Mouse (Mus musculus): Measurements from ENCODE around the gene Tmem119. TPM values are rescaled to one million over a fixed set of nuclear protein-coding genes. Genes with fewer than 3 reads are reported as not detected.

The Tmem119 gene
- 4.0 and 4.2 TPM in 2 replicates for polyA plus RNA-seq (2015; fragmentation: Nextera tagmentation; extraction: Ambion mirVana)

DNA sequence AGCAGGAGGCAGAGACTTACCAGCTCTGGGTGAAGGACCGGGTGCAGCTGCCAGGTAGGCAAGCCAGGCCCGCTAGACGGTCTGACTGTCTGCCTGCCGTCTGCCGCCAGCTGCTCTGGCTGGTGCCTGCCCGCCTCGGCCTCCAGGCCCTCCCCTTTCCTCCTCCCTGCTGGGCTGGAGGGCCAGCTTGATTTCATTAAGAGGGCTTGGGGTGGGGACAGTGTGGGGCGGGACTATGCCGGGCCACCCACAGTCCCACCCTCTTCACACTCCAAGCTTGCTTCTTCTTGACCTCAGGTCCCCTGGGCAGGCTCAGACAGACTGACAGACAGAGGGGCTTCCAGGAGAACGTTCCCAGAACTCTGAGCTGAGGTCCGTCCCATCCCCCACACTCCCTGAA is at the start of gene Tmem119:
Gene Tmem119 (minus strand): TSS at position 237 of the 400 bp plus-strand sequence.
- Histone ChIP-seq H3K36me3 (replicated peaks) (no peaks in the 10 kb centered on the region), H3K9me3 (replicated peaks) (no peaks in the 10 kb centered on the region), H3K27ac (replicated peaks) (no peak within 1 kb of the TSS), H3K9ac (no peak within 1 kb of the TSS), H3K4me2 (peak within 1 kb of the TSS; percentile 36), H3K4me1 (replicated peaks) (peaks cover 32% of the 10 kb centered on the region), H3K27me3 (peaks cover 14% of the 10 kb centered on the region), H3K4me3 (replicated peaks) (peak within 1 kb of the TSS; percentile 22)
- 0 out of 2 replicates have a peak, but pooled peaks have one; percentile 43 for ATAC-seq (ENCODE audit: insufficient read depth)
- 2% methylated on average over 11 of the region's 11 CpGs for WGBS (ENCODE audit: insufficient replicate concordance)

DNA sequence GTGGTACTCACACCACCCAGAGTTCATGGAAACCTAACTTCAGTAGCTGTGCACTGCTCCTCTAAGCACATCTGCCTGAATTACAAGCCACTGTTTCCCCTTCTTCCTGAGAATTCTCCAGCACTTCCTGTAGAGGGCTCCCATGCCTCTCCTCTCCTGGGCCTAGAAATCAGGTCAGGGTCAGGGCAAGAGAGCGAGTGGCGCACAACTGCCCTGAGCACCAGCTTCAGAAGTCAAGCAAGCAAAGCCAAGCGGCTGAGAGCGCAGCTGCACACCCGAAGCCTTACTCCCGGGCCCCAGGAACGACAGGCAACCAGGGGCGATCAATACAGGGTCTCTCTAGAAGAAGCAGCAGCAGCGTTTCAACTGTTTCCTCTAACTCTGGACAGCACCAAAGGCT is 47.3 kb upstream of the Tmem119 start:
- H3K4me2 ChIP-seq = no peak overlapping the region
- H3K9ac ChIP-seq = no peak overlapping the region
- 85% methylated on average over 9 of the region's 9 CpGs for WGBS (ENCODE audit: insufficient replicate concordance)
- H3K27ac ChIP-seq (replicated peaks) = peak overlapping the region; percentile 52; the same call in 1 of the 2 replicates
- H3K27me3 ChIP-seq = no peaks in the 10 kb centered on the region
- ATAC-seq (ENCODE audit: insufficient read depth) = no peak
- H3K4me1 ChIP-seq (replicated peaks) = peaks cover 57% of the 10 kb centered on the region
- H3K36me3 ChIP-seq (replicated peaks) = peaks cover 90% of the 10 kb centered on the region
- no peak overlapping the region for H3K4me3 ChIP-seq (replicated peaks)
- H3K9me3 ChIP-seq (replicated peaks) = no peaks in the 10 kb centered on the region

DNA sequence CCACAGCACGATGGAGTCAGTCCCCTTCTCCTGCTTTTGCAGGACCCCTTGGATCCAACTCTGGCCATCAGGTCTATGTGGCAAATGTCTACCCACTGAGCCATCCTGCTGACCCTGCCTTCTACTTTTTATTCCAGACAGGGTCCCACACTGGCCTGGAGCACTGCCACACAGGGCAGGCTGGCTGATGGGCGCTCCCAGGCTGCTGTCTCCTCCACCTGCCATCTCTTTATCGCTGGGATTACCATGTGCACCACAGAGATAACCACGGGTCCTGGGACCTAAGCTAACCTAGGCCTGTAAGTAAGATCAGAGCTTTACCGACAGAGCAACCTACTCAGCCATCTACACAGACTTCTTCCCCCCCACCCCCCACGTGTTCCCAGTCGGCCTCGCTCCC is 46.3 kb upstream of the Tmem119 start:
- H3K4me1 ChIP-seq (replicated peaks) = peaks cover 66% of the 10 kb centered on the region

DNA sequence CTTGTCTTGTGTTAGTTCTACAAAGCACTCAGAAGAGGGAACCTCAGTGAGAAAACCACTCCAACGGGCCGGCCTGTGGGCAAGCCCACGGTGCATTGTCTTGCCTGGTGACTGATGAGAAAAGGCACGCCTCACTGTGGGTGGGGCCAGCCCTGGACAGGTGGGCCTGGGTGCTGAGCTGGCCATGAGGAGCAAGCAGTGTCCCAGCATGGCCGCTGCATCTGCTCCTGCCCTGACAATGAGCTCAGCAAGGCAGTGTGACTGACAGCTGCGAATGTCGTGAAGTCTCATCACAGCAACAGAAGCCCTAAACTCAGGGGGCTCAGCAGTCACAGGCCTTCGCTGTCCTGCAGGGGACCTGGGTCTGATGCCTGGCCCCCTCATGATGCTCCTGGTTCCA is 45.3 kb upstream of the Tmem119 start:
- peaks cover 79% of the 10 kb centered on the region for H3K36me3 ChIP-seq (replicated peaks)

More for the DNA sequence above, 46.3 kb upstream of the Tmem119 start:
- Histone ChIP-seq H3K36me3 (replicated peaks) (peaks cover 89% of the 10 kb centered on the region), H3K4me3 (replicated peaks) (no peak overlapping the region), H3K27ac (replicated peaks) (peak overlapping the region; percentile 73), H3K9me3 (replicated peaks) (no peaks in the 10 kb centered on the region), H3K27me3 (no peaks in the 10 kb centered on the region), H3K9ac (no peak overlapping the region), H3K4me2 (peak overlapping the region; percentile 52)
- 35% methylated on average over 8 of the region's 8 CpGs for WGBS (ENCODE audit: insufficient replicate concordance)
- ATAC-seq (ENCODE audit: insufficient read depth) = peak; percentile 96

DNA sequence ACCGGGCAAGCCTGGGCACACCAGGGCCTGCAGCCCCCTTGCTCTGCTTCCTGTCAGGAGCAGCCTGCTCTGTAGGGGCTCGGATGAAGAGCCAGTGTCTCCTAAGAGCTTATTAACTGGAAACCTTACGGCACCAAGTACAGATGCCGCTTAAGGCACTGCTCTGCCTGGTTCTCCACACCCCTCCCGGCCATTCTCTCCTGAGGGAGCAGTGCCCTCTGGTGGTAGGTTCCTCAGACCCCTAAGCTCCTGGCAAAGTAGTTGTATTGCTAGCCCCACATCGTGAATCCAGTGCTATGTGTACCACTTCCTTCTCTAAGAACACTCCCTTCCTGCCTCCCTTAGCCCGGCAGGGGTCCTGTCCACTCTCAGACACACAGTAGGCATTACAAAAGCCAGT is 44.4 kb upstream of the Tmem119 start:
- WGBS (ENCODE audit: insufficient replicate concordance) = 40% methylated on average over 7 of the region's 7 CpGs
- Histone ChIP-seq H3K27ac (replicated peaks) (no peak overlapping the region), H3K9ac (no peak overlapping the region), H3K4me1 (replicated peaks) (peaks cover 54% of the 10 kb centered on the region), H3K4me3 (replicated peaks) (no peak overlapping the region), H3K4me2 (no peak overlapping the region), H3K27me3 (no peaks in the 10 kb centered on the region), H3K36me3 (replicated peaks) (peaks cover 73% of the 10 kb centered on the region), H3K9me3 (replicated peaks) (no peaks in the 10 kb centered on the region)
- no peak for ATAC-seq (ENCODE audit: insufficient read depth)

More for the DNA sequence above, 45.3 kb upstream of the Tmem119 start:
- 0 out of 2 replicates have a peak overlapping the region, but pooled peaks have one; percentile 73 for H3K27ac ChIP-seq (replicated peaks)
- H3K9ac ChIP-seq = no peak overlapping the region
- no peak for ATAC-seq (ENCODE audit: insufficient read depth)
- no peak overlapping the region for H3K4me3 ChIP-seq (replicated peaks)
- 79% methylated on average over 8 of the region's 8 CpGs for WGBS (ENCODE audit: insufficient replicate concordance)
- H3K4me1 ChIP-seq (replicated peaks) = peaks cover 61% of the 10 kb centered on the region
- no peaks in the 10 kb centered on the region for H3K27me3 ChIP-seq
- H3K9me3 ChIP-seq (replicated peaks) = no peaks in the 10 kb centered on the region
- no peak overlapping the region for H3K4me2 ChIP-seq

DNA sequence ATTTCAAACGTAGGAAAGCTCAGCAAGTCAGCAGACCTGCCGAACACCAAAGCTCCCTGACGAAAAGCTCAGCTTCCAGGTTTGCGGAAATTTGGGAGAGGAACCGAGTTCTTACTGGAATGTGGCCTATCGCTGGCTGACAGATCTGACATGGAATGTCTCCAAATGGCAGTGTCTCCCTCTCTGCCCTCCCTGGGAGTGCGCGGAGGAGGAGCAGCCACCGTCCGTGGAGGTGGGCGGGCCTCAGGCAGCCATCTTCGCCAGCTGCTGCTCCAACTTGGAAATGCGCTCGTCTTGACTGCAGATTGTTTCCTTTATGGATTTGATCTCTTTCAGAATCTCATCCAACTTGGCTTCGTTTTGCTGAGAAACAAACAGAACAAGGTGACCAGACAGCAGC is 43.8 kb upstream of the Tmem119 start:
- H3K4me3 ChIP-seq (replicated peaks) = no peak overlapping the region
- H3K27me3 ChIP-seq = no peaks in the 10 kb centered on the region
- H3K9me3 ChIP-seq (replicated peaks) = no peaks in the 10 kb centered on the region
- ATAC-seq (ENCODE audit: insufficient read depth) = no peak
- H3K9ac ChIP-seq = no peak overlapping the region
- H3K27ac ChIP-seq (replicated peaks) = no peak overlapping the region
- WGBS (ENCODE audit: insufficient replicate concordance) = 88% methylated on average over 15 of the region's 15 CpGs
- peaks cover 67% of the 10 kb centered on the region for H3K36me3 ChIP-seq (replicated peaks)
- no peak overlapping the region for H3K4me2 ChIP-seq
- H3K4me1 ChIP-seq (replicated peaks) = peaks cover 54% of the 10 kb centered on the region

DNA sequence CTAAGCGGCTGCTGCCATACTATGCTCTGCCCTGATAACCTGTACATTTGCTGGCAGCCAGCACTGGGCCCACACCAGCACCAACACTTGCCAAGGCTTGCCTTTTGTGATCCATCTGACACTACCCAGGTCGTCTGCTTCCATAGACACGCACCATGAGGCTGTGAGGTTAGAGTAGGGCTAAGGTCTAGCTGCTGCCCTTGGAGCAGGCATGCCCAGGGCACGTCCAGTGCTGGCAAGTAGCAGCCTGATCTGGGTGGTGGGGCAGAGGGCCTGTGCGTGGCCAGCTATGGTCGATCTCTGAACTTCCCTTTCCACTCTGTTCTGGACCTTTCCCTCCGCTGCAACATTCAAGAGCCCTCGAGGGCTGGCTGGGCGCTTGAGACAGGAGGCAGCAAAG is 42.6 kb upstream of the Tmem119 start:
- H3K9me3 ChIP-seq (replicated peaks) = no peaks in the 10 kb centered on the region
- no peak overlapping the region for H3K9ac ChIP-seq
- no peak for ATAC-seq (ENCODE audit: insufficient read depth)
- peaks cover 53% of the 10 kb centered on the region for H3K4me1 ChIP-seq (replicated peaks)
- 0 out of 2 replicates have a peak overlapping the region, but pooled peaks have one; percentile 20 for H3K27ac ChIP-seq (replicated peaks)
- no peak overlapping the region for H3K4me2 ChIP-seq
- no peaks in the 10 kb centered on the region for H3K27me3 ChIP-seq
- WGBS (ENCODE audit: insufficient replicate concordance) = 69% methylated on average over 9 of the region's 9 CpGs
- peaks cover 58% of the 10 kb centered on the region for H3K36me3 ChIP-seq (replicated peaks)
- no peak overlapping the region for H3K4me3 ChIP-seq (replicated peaks)

DNA sequence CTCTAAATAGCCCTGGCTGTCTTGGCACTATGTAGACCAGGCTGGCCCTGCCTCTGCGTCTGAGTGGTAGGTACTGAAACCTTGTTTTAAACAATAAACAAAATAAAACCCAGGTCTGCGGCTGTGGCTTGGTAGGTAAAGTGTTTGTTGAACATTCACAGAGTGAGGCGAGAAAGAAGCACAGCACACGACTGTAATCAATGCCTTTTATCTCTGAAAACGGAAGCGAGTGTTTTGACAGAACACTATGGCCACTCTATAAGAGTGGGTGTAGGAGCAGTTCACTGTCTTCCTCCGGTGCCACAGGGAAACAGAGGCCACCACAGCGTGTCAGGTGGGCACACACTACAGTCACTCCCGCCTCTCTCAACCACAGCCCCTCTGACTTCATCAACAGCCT is 41.9 kb upstream of the Tmem119 start:
- Histone ChIP-seq H3K4me1 (replicated peaks) (peaks cover 47% of the 10 kb centered on the region), H3K4me2 (no peak overlapping the region), H3K27ac (replicated peaks) (0 out of 2 replicates have a peak overlapping the region, but pooled peaks have one; percentile 20), H3K4me3 (replicated peaks) (no peak overlapping the region), H3K36me3 (replicated peaks) (peaks cover 51% of the 10 kb centered on the region), H3K9me3 (replicated peaks) (no peaks in the 10 kb centered on the region), H3K27me3 (no peaks in the 10 kb centered on the region), H3K9ac (no peak overlapping the region)
- 47% methylated on average over 9 of the region's 9 CpGs for WGBS (ENCODE audit: insufficient replicate concordance)
- ATAC-seq (ENCODE audit: insufficient read depth) = no peak

DNA sequence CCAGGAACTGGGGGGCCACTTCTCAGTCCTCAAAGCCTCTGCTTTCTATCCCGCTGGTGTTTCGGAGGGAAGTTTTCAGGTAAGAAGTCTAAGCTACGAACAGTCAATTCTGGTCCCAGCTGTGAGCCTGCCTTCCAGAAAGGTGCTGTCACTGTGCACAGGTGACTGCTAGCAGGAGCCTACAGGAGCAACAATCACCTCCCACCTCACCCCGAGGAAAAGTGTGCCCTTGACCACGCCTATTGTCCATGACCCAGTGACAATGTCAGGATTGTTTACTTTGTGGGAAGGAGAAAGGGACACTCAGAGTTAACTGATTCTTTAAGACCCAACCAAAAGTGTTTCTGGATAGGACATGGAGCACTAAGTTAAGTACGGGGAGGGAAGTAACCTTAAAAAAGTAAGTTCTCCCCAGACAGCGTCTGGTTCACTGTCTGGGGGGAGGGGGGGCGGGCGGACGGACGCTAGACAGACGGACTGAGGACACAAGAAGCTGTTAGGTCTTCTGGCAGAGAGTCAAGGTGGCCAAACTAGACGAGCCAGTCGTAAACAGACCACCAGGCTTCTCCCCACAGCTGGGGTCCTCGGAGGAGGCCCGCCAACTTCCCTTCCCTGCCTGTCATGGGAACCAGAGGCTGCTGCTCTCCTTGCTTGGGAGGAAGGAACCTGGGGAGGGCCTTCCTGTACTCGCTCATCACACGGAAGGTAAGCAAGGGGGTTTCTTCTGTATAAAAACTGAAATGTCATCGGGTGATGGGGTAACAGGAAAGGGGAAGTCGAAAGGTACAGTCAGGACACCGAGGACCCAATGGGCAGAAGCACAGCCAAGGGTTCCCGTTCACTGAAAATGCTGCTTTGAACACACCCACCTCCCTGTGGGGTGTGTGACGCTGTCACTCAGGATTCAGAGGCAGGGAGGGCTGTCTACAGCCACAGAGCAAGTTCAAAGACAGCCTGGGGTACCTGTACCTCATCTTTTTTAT is 41.2 kb upstream of the Tmem119 start:
- Histone ChIP-seq H3K4me2 (no peak overlapping the region), H3K9me3 (replicated peaks) (no peaks in the 10 kb centered on the region), H3K27me3 (no peaks in the 10 kb centered on the region), H3K9ac (no peak overlapping the region), H3K36me3 (replicated peaks) (peaks cover 46% of the 10 kb centered on the region), H3K27ac (replicated peaks) (peak overlapping the region; percentile 25; the same call in 1 of the 2 replicates), H3K4me1 (replicated peaks) (peaks cover 40% of the 10 kb centered on the region), H3K4me3 (replicated peaks) (no peak overlapping the region)
- no peak for ATAC-seq (ENCODE audit: insufficient read depth)
- 50% methylated on average over 23 of the region's 23 CpGs for WGBS (ENCODE audit: insufficient replicate concordance)

DNA sequence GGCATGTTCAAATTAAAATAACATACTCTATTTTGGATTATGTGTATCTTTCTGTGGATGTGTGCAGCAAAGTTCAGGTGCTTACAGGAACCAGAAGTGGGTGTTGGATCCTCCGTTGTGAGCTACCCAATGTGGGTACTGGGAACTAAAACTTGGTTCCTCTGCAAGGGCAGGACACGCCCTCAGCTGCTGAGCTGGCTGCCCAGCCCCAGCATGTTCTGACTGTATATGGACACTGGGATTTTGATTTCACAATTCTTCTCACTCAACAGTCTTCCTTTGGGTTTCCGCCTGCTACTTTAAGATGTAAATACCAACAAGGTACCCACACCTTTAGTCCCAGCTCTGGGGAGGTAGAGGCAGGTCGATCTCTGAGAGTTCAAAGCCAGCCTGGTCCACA is 40.1 kb upstream of the Tmem119 start:
- Histone ChIP-seq H3K27ac (replicated peaks) (no peak overlapping the region), H3K9ac (no peak overlapping the region), H3K4me2 (no peak overlapping the region), H3K27me3 (no peaks in the 10 kb centered on the region), H3K9me3 (replicated peaks) (no peaks in the 10 kb centered on the region), H3K36me3 (replicated peaks) (peaks cover 35% of the 10 kb centered on the region), H3K4me1 (replicated peaks) (peaks cover 29% of the 10 kb centered on the region), H3K4me3 (replicated peaks) (no peak overlapping the region)
- ATAC-seq (ENCODE audit: insufficient read depth) = no peak
- 63% methylated on average over 4 of the region's 4 CpGs for WGBS (ENCODE audit: insufficient replicate concordance)

DNA sequence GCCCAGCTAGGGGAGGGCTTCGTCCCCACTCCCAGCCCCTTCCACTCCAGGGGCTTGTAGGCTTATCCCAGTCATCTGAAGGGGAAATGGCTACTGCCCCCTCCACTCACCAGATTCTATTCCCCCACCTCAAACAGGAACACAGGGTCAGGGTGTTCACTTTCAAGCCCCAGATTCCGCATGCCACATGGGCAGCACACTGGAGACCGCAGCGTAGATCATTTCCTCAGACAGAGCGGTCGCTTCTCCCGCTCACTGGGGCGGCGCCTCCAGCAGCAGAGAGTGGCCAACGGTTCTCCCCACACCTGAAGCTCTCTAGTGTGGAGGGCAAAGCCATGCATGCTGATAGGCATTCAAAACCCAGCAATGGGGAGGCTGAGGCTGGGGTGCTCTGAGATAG is 36.6 kb upstream of the Tmem119 start:
- H3K4me1 ChIP-seq (replicated peaks) = peaks cover 12% of the 10 kb centered on the region
- H3K9ac ChIP-seq = no peak overlapping the region
- no peak overlapping the region for H3K4me2 ChIP-seq
- no peaks in the 10 kb centered on the region for H3K27me3 ChIP-seq
- H3K9me3 ChIP-seq (replicated peaks) = no peaks in the 10 kb centered on the region
- no peak overlapping the region for H3K4me3 ChIP-seq (replicated peaks)
- 0 out of 2 replicates have a peak, but pooled peaks cover 3% of the 10 kb centered on the region for H3K36me3 ChIP-seq (replicated peaks)
- 42% methylated on average over 10 of the region's 10 CpGs for WGBS (ENCODE audit: insufficient replicate concordance)
- H3K27ac ChIP-seq (replicated peaks) = no peak overlapping the region; the same call in 1 of the 2 replicates
- no peak for ATAC-seq (ENCODE audit: insufficient read depth)

All from liver, embryonic 15.5 days (tissue).